Mouse (Mus musculus): Measurements from ENCODE around the gene Ranbp17.

GRCm38 (mm10) chr11:33544945-33545344, 31.4 kb upstream of the Ranbp17 start:
- no peak for TF ChIP-seq CTCF (conservative IDR thresholded peaks at IDR 0.05; ENCODE audit: low read length)
- TF ChIP-seq POU5F1 (IDR thresholded peaks at IDR 0.05; ENCODE audit: borderline replicate concordance, low read length) = no peak
- TF ChIP-seq NANOG (IDR thresholded peaks at IDR 0.05; ENCODE audit: borderline replicate concordance, low read length) = no peak

Data from E14TG2a.4 (cell line).